Mouse (Mus musculus) ZHBTc4 (cell line): ENCODE results near the gene Mad1l1.

Experiments
- DNase-seq: peaks from one replicate; pipeline ENCODE4 v3.0.0-alpha.2; 2011; ENCODE audit warnings: low read depth, low spot score

The Mad1l1 gene

DNA sequence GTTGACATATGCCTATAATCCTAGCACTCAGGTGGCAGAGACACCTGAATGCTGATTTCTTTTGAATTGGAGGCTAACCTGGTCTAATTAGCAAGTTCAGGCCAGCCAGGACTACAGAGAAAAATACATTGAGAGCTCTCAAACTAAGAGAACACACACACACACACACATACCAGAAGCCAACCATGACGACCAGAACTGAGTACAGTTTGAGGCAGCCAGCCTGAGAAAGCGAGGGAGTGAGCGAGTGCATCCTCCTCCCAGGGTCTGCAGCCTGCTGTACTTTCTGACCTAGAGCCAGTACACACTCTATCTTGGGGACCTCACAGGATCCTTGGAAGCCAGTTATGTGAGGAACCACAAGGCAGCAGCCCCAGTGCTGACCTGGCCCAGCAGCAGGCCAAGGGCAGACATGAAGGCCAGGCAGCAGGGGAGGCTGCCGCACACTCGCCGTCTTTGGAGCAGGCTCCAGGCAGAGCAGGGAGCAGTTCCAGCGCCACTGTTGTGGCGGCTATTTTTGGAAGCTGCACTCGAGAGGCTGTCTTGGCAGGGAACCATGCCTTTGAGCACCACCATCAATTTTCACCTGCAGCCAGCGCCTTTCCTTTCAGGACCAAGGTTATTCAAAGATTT, 143.2 kb downstream of the Mad1l1 start:
- no peak for DNase-seq

DNA sequence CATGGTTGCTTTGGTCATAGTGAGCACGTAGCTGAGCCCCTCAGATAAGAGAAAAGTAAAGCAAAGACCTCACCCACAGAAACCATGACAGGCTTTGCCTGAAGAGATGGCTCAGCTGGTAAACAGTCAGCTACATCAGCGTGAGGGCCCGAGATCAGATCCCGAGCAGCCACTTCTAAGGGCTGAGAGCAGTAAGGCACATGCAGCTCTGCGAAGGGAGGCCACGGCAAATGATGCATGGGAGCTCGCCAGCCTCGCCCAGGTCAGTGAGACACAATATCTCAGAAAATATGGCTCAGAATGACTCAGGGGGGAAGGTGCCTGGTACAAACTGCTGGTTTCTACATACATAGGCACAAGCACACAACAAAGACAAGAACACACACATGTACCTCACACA, 143.8 kb downstream of the Mad1l1 start:
- DNase-seq = no peak

DNA sequence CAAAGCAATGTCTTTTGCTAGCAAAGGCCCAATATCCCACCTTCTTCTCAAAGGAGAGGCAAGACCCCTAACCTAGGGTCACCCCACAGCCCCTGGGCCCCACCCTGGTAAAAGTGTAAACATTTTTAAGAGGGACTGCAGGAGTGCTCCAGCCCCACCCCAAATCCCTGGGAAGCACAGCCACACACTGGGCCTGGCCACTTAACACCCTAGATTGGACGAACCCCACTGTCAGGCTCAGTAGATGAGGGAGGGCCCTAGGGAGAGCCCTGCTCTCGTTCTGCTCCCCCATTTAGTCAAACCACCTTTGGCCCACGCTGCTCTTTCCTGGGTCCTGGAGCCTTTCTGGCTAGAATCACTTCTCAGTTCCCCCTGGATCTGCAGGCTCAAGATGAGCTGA, 145.0 kb downstream of the Mad1l1 start:
- DNase-seq = no peak

DNA sequence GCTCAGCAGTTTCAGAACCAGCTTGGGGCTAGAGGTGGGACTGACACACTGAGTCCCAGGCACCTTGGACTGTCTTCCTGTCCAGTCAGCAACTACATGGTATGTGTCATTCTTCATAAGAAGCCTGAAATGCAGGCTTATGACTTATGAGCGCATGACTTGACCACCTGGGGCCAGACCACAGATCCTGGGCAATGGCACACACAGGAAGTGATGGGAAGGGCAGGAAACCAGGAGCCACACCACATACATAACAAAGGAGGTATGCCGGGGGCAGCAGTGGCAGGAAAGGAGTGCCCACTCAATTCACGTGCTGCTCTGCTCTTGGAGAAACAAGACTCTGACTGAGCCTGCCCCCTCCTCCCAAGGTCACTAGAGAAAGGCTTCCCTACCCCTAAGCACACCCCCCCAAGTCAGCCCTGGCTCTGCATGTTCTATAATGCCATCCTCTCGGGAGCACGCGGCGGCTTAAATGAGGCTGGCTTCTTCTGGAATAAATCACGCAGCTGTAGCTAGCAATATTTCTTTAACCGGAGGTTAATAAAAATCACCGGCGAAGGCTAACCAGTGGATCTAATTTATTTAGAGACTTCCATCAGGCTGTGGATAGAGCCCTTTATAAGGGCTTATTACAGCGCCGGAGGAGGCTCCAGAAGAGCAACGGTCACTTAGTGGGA, 146.4 kb downstream of the Mad1l1 start:
- peak; percentile 12 for DNase-seq

DNA sequence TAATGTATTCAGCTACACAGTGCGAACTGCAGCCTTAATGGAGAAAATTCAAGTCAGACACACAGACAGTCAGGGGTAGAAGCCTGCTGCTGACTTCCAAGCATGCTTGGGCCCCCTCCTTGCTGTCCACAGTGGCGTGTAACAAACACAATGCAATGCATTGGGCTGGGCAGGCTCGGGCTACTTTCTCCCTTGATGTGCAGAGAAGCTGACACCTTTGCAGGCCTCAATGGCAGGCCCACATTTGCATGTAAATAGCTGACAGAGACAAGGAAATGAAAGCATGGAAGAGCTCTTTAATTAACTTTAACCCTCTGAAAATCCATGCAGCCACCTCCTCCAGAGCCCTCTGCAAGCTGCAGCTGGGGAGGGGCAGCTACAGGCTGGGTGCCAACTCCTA, 147.3 kb downstream of the Mad1l1 start:
- DNase-seq = peak; percentile 83

DNA sequence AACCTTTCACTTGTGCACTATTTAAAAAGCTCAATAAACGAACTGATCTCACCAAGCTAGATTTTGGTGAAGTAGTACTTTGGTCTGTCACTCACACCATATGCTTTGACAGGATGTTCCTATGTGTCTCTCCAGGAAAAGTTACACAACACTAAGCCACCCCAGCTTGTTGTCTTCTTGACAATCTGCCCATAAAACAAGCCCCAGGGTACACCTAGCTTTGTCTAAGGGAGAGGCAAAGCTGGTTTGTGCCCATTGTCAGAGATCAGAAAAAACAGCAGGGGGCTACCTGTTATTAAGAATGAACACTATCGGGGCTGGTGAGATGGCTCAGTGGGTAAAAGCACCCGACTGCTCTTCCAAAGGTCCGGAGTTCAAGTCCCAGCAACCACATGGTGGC, 148.2 kb downstream of the Mad1l1 start:
- no peak for DNase-seq

DNA sequence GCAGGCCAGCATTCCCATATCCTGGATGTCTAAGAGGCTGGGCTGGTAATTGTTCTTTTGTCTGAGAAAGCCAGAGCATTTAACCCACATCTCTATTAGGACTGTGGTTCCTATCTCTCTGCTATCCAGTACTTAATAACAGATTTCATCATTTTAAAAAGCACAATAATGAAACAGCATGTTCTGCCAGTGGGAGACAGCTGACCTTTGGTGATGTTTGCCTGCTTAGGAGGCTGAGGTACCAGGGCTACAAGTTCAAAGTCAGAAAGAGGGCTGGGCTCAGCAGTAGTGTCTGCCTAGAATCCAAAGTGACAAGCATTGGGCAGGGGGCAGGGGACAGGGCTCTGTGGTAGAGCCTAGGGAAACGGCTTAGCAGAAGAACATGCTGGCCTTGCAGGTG, 149.6 kb downstream of the Mad1l1 start:
- DNase-seq = no peak

DNA sequence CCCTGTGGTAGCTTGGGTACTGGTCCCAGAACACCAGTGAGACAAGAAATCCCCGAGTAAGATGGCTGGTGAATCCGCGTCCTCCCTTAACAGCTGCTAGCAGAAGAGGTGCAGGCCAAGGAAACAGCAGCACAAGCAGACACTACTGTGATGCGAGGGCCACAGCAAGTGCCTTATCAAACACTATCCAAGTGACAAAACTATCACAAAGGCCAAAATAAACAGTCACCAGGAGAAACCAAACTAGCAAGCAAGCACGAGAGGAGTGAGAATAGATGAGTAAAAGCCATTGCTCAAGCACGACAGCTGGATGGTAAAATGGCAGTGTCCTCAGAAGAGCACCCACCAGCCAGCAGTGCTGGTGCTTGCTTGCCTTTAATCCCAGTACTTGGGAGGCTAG, 153.8 kb downstream of the Mad1l1 start:
- no peak for DNase-seq

DNA sequence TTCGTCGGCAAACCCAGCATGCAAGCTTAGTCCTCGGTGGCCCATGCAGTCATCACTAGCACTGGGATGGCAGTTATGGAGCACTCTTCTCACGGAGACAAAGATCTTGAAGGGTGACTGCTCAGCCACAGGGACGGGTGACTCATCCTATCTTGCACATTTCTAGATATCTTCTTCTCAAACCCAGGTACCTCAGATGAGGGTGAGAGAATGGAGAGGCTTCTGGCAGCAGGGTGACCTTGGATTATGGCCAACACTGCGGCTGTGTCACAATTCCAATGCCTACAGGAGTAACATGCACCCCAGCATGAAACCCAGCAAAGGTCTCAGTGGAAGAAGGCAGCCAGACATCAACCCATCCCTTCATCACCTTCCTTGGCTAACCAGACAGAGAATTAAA, 154.3 kb downstream of the Mad1l1 start:
- no peak for DNase-seq

DNA sequence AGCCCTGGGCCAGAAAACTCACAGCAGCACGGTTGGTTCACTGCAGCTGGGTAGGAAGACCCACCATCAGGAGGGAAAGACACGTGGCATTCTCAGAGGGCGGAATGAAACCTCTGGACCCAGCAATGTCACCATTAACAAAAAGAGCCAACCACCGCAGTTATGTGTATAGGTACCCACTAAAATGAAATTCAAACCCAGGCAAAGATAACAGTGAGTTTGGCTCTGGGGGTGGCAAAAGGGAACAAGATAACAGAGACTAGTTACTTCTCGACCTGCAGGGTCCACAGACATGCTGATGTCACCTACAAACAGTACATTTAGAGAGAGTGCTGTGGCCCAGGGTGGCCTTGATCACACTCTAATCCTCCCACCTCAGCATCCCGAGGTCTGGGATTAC, 157.4 kb downstream of the Mad1l1 start:
- no peak for DNase-seq

DNA sequence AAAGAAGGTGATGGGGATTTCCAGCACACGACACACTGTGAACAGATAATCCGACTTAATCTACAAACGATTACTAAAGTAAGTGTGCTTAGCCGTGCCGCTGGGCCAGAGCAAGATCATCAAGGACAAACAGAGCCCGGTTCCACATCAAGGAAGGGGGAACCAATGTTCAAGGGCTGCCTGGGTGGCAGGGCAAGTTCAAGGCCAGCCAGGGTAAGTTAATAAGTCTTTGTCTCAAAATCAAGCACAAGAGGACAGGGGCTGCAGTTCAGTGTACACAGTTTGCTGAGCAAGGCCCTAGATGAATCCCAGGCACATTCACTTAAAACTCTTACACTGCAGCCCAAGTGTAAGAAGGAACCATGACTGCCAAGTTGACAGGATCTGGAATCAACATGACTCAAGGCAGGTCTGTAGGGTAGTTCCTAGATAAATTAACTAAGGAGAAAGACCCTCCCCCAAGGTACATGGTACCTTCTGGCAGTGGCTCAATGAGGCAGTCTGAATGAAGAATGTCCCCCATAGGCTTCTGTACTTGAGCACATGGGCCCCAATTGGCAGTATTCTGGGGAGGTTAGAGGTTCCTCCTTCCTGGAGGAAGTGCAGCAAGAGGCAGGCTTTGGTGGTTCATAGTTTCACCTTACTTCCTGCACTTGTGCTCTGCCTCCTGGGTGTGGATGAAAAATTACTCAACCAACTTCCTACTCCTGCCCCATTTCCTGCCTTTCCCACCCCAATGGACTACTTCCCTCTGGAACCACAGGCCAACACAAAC, 159.1 kb downstream of the Mad1l1 start:
- no peak for DNase-seq

DNA sequence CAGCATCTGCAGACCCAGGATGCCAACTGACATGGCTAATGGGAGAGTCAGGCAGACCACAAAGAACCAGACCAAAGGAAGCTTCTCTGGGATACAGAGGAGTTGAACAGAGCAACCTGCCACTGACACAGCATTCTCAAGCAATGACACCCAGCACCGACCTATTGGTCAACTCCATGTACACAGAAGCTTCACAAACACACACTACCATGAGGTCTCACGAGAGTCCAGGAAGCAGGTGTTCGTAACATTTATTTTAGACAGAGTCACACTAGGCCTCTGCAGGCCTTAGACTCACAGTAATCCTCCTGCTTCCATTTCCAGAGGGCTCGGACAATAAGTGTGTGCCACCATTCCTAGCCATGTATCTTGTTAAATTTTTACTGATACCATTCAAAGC, 162.3 kb downstream of the Mad1l1 start:
- no peak for DNase-seq

DNA sequence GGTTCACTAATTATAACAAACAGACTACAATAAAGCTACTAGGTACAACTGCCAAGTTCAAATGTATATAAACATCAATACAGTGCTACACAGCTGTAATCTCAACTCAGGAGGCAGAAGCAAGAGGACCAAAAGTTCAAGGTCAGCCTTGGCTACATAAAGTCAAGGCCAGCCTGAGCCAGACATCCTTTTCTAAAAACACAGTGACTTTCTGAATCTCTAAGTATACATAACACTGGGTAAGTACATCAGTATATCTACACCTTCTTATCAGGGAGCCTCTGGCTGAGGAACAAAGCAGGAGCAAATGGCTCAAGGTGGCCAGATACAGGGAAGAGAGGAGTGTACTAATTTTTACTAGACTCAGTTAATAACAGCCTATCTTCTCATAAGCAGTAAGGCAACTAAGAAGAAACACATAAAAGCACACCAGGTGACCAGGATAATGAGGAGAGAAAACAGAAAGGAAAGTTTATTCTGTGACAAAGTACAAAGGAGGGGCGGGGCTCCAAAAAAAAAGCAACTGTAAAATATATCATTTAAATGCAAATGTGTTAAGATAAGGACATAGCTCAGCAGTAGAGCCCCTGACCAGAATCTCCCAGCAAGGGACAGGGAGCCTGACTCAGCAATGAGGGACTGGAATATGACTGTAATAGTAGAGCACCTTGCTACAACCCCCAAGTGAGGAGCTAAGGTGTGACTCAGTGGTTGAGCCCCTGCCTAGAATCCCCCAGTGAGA, 163.3 kb downstream of the Mad1l1 start:
- peak; percentile 21 for DNase-seq

DNA sequence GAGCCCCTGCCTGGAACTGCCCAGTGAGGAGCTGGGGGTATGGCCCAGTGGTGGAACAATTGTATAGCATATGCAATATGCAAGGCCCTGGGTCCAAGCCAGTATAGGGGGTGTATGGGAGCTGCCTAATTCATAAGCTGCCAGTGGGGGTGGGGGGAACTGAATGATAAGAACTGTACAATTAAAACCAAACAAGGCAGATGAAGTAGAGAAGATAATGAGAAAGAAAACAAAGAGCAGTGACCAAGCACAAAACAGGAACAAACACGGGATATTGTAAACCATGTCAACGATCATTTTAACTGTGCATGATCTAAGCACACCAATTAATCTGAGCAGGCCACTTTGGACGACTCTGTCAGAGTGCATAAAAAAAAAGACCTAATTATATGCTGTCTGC, 167.2 kb downstream of the Mad1l1 start:
- DNase-seq = no peak

DNA sequence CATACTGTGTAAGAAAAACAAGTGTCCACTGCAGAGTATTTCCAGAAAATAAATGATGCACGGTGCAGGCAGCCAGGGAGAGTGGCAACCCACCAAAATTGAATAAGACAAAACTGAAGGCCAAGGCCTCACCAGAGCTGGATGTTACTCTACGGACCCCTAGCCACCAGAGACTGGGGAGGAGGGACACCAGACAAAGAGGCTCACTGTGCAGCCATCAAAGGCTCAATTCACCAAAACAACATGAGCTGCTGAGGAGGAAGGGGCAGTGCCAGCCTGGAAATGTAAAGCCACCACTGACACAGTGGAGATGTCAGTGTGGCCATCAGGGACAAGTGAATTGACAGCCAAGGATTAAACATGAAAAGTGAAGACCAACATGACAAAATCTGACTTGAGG, 169.5 kb downstream of the Mad1l1 start:
- no peak for DNase-seq

DNA sequence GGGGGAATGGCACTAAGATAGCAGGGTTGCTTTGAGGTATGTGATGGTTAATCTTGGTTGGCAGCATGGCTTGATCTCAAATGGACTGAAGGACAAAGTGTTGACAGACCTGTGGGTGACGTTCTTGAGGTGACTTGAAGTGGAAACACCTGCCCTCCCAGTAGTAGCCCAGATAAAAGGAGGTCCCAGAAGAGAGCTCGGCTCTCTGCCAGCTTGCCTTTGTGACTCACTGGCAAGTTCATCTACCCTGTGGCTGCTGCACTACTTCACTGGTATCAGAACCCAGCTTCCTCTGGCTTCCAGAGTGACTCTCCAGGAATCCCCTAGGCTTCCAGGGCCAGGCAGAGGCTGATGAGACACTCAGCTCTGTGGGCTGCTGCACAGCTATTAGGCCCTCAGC, 170.2 kb downstream of the Mad1l1 start:
- no peak for DNase-seq

DNA sequence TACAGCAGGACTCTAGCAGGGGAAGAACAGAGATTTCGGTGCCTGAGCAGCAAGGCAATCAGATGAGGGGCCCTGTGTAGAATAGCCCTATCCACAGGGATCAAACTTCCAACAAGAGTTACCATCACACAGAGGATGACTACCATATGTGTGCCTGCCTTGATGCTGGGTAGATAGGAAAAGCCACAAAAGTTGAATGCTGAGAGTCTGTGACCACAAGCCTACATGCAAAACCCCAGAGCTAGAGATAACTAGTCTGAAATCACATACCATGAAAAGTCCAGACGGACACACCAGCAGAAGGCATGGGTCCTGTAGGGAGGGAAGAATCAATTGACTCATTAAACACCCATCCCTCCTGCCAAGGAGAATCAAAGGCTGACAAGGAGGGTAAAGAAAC, 170.7 kb downstream of the Mad1l1 start:
- no peak for DNase-seq

DNA sequence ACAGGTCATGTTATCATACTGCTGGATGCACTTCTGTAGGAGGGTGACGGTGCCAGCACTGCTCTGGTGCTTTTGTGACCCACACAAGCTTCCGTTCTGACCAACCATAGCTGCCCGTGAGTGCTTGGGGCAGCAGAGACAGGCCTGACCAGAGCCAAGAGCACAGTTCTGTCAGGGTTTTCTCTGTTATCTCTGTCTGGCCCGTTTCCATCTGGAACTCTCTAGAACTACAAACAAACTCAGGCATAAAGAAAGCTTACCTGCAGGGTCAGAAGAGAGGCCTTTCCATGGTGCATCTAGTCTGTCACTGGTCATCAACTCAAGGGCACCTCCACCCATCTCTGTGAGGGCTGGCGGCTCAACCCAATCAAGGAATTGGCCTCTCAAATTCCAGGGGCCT, 171.2 kb downstream of the Mad1l1 start:
- DNase-seq = no peak

DNA sequence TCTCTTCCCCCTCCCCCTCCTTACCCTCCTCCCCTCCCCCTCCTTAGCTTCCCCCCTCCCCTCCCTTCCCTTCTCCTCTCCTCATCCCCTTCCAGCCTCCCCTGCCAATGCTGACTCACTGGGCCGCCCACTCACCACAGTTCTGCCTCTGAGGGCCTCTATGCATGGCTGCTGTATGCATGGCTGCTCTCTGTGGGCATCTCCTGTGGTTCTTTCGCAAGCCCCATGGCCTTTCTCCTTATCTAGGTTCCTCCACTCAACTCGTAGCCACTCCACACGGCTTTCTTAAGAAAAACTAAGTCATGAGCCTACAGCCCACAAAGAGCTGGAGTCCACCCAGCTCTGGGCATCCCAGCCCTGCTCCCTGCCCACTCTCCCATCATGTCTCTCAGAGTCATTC, 172.1 kb downstream of the Mad1l1 start:
- no peak for DNase-seq

DNA sequence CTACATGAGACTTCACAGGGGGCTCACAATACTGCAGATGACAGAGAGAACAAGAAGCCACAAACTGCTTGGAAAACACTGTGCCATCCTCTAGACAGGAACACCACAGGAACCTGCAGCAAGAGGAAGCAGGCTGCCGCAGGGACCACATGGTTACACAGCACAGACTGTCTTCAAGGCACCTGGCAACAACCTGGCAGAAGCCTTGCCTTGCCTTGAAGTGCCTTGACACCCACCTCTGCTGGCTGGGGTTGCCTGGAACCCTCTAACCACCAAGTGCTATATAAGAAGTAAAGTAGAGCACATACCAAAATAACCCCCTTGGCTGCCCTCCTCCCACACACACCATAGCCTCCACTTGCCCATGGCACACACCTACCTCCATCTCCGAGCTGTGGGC, 177.8 kb downstream of the Mad1l1 start:
- DNase-seq = no peak

DNA sequence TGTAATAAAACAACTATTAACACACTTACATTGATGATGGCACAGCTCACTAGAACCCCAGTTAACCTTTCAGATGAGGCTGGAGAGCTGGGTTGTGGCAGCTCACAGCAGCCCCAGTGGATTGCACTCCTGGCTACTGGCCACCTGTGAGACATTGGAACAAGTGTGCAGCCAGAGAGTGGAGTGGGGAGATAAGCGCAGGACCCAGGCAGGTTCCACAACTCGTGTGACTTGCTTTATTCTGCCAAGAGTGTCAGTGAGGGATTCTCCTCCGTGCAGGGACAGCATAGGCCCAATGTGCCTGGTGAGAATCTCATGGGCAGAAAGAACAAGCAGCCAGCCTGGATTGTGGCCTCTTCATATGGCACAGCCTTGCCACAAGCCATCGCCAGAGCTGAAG, 180.0 kb downstream of the Mad1l1 start:
- no peak for DNase-seq

DNA sequence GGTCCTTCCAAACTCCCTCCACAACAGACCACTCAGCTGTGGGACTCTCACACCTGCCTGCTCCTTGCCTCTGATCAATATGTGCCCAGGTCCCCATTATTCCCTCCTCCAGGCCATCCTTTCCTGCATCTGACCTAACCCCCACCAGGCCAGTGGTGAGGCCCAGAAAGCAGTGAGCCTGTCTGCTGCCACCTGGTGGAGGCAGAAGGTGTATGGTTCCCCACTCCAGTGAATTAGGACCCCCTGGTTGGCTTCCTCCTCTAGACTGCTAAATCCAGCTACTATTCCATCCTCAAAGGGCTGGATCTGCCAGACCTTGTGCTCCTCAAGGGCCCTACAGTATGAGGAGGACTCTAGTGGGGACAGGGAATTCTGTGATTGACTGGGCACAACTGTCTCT, 181.1 kb downstream of the Mad1l1 start:
- DNase-seq = peak; percentile 73
